Mouse (Mus musculus): ENCODE data around the gene Bmyc.
"Not testable (repeated sequence)": the region's sequence is repeated elsewhere in the genome, so short reads cannot be mapped to it uniquely, and the experiment has no call there.

DNA sequence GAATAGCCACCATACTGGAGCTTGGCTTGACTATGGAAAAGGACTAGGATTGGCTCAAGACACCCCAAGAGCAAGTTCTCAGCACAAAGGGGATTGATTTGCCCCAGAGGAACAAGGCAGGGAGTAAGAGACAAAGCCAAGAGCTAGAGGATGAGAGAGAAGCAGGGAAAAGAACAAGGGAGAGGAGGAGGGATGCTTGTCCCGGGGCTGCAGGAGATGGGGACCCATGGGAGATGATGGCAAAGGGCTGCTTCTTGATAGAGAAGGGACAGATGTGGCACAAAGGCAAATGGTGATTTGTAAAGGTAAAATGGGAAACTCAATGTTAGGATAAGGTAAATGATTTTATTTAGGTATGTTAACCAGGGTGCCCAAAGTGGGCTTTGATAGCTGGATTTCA, 2.5 kb downstream of the Bmyc start:
- not testable (repeated sequence) for TF ChIP-seq CTCF (IDR thresholded peaks at IDR 0.05; ENCODE audit: low read depth, low read length); GATA1 (IDR thresholded peaks at IDR 0.05; ENCODE audit: borderline replicate concordance, low read length); POLR2AphosphoS5 (IDR thresholded peaks at IDR 0.05; ENCODE audit: insufficient replicate concordance, low read depth, low read length)

Measured in G1E (cell line).